Mouse (Mus musculus) frontal cortex, postnatal 36 days (tissue): ENCODE measurements around the gene Ptpn23.

Experiments used
- DNase-seq, 2 experiments: peaks; one replicate each; pipeline ENCODE4 v3.0.0; 2022; ENCODE audit warnings: low spot score in 2 of 2

Ptpn23 gene

GRCm38 (mm10) chr9:110381292-110381691 is 26.7 kb downstream of the Ptpn23 start:
- DNase-seq: no peak

- DNase-seq: no peak
Measured at GRCm38 (mm10) chr9:110380662-110381061, 27.4 kb downstream of the Ptpn23 start.

GRCm38 (mm10) chr9:110379361-110379760 is 28.7 kb downstream of the Ptpn23 start:
- no peak for DNase-seq

GRCm38 (mm10) chr9:110377655-110378054 is 30.4 kb downstream of the Ptpn23 start:
- peak in 1 of 2 experiments; percentile 47 for DNase-seq

GRCm38 (mm10) chr9:110375668-110376067 is 32.3 kb downstream of the Ptpn23 start:
- no peak for DNase-seq

- no peak for DNase-seq
Measured at GRCm38 (mm10) chr9:110373871-110374270, 34.1 kb downstream of the Ptpn23 start.

- DNase-seq: no peak
Measured at GRCm38 (mm10) chr9:110369860-110370259, 38.2 kb downstream of the Ptpn23 start.

GRCm38 (mm10) chr9:110366746-110367145 is 41.3 kb downstream of the Ptpn23 start:
- no peak for DNase-seq

- DNase-seq: no peak
Measured at GRCm38 (mm10) chr9:110362337-110362736, 45.7 kb downstream of the Ptpn23 start.

GRCm38 (mm10) chr9:110361299-110361698 is 46.7 kb downstream of the Ptpn23 start:
- no peak for DNase-seq

GRCm38 (mm10) chr9:110358341-110358740 is 49.7 kb downstream of the Ptpn23 start:
- no peak for DNase-seq

- DNase-seq: no peak
Measured at GRCm38 (mm10) chr9:110351932-110352632, 55.9 kb downstream of the Ptpn23 start.

GRCm38 (mm10) chr9:110351350-110351749 is 56.7 kb downstream of the Ptpn23 start:
- DNase-seq: no peak

- no peak for DNase-seq
Measured at GRCm38 (mm10) chr9:110350612-110351011, 57.4 kb downstream of the Ptpn23 start.

GRCm38 (mm10) chr9:110350188-110350587 is 57.8 kb downstream of the Ptpn23 start:
- no peak for DNase-seq

- DNase-seq: no peak
Measured at GRCm38 (mm10) chr9:110348899-110349298, 59.1 kb downstream of the Ptpn23 start.

GRCm38 (mm10) chr9:110345057-110345739 is 62.8 kb downstream of the Ptpn23 start:
- DNase-seq: no peak

GRCm38 (mm10) chr9:110343805-110344204 is 64.2 kb downstream of the Ptpn23 start:
- DNase-seq: no peak

GRCm38 (mm10) chr9:110342008-110342407 is 66.0 kb downstream of the Ptpn23 start:
- DNase-seq: peak; percentile 29 to 31

GRCm38 (mm10) chr9:110340037-110340750 is 67.8 kb downstream of the Ptpn23 start:
- DNase-seq: no peak
